Mouse (Mus musculus) spleen, adult 2 months (tissue): ENCODE measurements at regions not wholly inside any gene's neighbourhood (a gene's known extent, or its start where the extent isn't known, plus 50 kb on each side); places are given as distances from the start of the nearest gene placed in this dataset.

Source experiments
- CTCF ChIP-seq: fragments of 200-500 bp; IDR thresholded peaks from 2 replicates; pipeline ENCODE4 v1.5.1; 2011; ENCODE audit warnings: mild to moderate bottlenecking, inconsistent platforms; ENCODE audit not compliant: insufficient read depth, insufficient read length, insufficient replicate concordance; ENCODE audit errors: extremely low read depth
- POLR2A ChIP-seq: fragments of 200-500 bp; IDR thresholded peaks from 2 replicates; pipeline ENCODE4 v1.6.1; 2011; ENCODE audit warnings: low read depth, low read length, inconsistent platforms

- TF ChIP-seq POLR2A (no peak), CTCF (no peak)
These were observed 294.6 kb upstream of the Klf3 start for GRCm38 (mm10) chr5:64508565-64508964.
